Mouse (Mus musculus): ENCODE measurements around the gene Gdpd5.

GRCm38 (mm10) chr7:99449751-99450150, 68.5 kb downstream of the Gdpd5 start:
- TF ChIP-seq FLI1 (IDR thresholded peaks at IDR 0.05; ENCODE audit: low read length) (no peak), GATA1 (IDR thresholded peaks at IDR 0.05; ENCODE audit: borderline replicate concordance, low read length) (no peak)
